Mouse (Mus musculus): Measurements from ENCODE around the gene Gm3238. TPM values are rescaled to one million over a fixed set of nuclear protein-coding genes. Genes with fewer than 3 reads are reported as not detected.
"Not testable (repeated sequence)": the region's sequence is repeated elsewhere in the genome, so short reads cannot be mapped to it uniquely, and the experiment has no call there.

Gm3238 gene
- polyA plus RNA-seq, 1 experiment = not detected

DNA sequence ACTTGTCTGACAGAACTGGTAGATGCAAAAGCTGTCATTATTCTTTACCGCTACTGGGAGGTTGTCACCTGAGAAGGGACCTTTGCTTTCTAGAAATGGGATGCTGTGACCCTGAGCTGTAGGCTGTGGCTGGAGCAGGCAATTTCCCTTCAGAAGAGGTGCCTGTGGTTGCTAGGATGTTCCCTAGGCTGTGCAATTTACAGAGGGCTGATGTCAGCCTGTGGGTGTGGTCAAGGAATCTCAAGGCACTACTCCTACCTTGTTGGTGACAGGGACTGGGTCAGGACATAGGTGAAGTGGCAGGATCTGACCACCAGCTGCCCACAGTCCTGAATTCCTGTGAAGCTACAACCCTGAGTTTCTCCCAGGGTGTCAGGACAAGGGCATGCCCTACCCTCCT lies 1.4 kb downstream of the Gm3238 start:
- no peak for DNase-seq (ENCODE audit: low read depth in 1 of 2, low spot score in 2 of 2)
- 83% methylated on average over 1 of the region's 1 CpGs for WGBS
- H3K36me3 ChIP-seq (ENCODE audit: control insufficient read depth, insufficient read depth, low read length) = no peaks in the 10 kb centered on the region
- H3K4me1 ChIP-seq (ENCODE audit: control insufficient read depth, insufficient read depth, insufficient read length) = no peaks in the 10 kb centered on the region
- H3K4me3 ChIP-seq (ENCODE audit: extremely low read depth, insufficient read depth, insufficient read length) = no peak overlapping the region
- TF ChIP-seq POLR2A (IDR thresholded peaks at IDR 0.05; ENCODE audit: low read depth, low read length) = no peak
- no peak for TF ChIP-seq CTCF (IDR thresholded peaks at IDR 0.05; ENCODE audit: extremely low read depth, insufficient read depth, insufficient read length, insufficient replicate concordance)
- no peaks in the 10 kb centered on the region for H3K27me3 ChIP-seq (ENCODE audit: control insufficient read depth, insufficient read depth, low read length)
- H3K27ac ChIP-seq (ENCODE audit: insufficient read depth, low read length) = no peak overlapping the region

DNA sequence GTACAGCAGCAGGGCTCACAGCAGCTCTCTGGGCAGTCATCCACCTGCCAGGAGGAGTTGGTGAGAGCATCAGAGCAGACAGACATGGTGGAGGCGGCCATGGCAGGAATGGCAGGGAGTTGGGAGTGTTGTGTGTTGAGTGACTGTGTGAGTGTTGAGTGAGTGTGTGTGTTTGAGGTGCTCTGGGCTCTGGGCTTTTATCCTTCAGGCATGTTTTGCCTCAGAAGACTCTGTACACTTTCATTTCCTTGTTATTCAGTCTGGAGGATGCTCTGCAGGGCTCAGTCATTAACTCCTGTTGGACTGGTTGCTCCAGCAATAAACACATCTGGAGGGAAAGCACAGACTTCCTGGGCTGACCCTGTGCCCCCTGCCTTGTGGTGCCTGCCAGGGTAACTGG lies 11.5 kb downstream of the Gm3238 start, which contains the start of gene Gm3233:
Gene Gm3233 (minus strand): TSS at position 101 of the 400 bp plus-strand sequence.
- H3K27me3 ChIP-seq (ENCODE audit: control insufficient read depth, insufficient read depth, low read length); H3K4me1 ChIP-seq (ENCODE audit: control insufficient read depth, insufficient read depth, insufficient read length); H3K4me3 ChIP-seq (ENCODE audit: extremely low read depth, insufficient read depth, insufficient read length); DNase-seq (ENCODE audit: low read depth in 1 of 2, low spot score in 2 of 2); H3K27ac ChIP-seq (ENCODE audit: insufficient read depth, low read length); H3K36me3 ChIP-seq (ENCODE audit: control insufficient read depth, insufficient read depth, low read length): not testable (repeated sequence)
- no CpG with 5 or more reads among the region's 1 CpGs for WGBS

DNA sequence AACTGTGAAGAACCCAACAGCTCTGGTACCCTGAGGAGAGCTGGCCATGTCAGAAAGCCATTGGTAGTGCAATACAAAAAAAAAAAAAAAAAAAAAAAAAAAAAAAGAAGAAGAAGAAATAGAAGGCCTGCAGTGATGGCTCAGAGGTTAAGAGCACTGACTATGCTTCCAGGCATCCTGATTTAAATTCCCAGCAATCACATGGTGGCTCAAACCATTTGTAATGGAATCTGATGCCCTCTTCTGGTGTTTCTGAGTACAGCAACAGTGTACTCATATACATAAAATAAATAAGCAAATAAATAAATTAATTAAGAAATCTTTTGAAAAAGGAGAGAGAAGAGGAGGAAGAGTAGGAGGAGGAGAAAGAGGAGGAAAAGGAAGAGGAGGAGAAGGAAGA lies 17.7 kb downstream of the Gm3238 start:
- Histone ChIP-seq H3K27ac (ENCODE audit: insufficient read depth, low read length) (no peak overlapping the region), H3K36me3 (ENCODE audit: control insufficient read depth, insufficient read depth, low read length) (no peaks in the 10 kb centered on the region), H3K4me3 (ENCODE audit: extremely low read depth, insufficient read depth, insufficient read length) (no peak overlapping the region), H3K4me1 (ENCODE audit: control insufficient read depth, insufficient read depth, insufficient read length) (no peaks in the 10 kb centered on the region), H3K27me3 (ENCODE audit: control insufficient read depth, insufficient read depth, low read length) (no peaks in the 10 kb centered on the region)
- DNase-seq (ENCODE audit: low read depth in 1 of 2, low spot score in 2 of 2) = no peak
- TF ChIP-seq CTCF (IDR thresholded peaks at IDR 0.05; ENCODE audit: extremely low read depth, insufficient read depth, insufficient read length, insufficient replicate concordance) = no peak
- no peak for TF ChIP-seq POLR2A (IDR thresholded peaks at IDR 0.05; ENCODE audit: low read depth, low read length)

DNA sequence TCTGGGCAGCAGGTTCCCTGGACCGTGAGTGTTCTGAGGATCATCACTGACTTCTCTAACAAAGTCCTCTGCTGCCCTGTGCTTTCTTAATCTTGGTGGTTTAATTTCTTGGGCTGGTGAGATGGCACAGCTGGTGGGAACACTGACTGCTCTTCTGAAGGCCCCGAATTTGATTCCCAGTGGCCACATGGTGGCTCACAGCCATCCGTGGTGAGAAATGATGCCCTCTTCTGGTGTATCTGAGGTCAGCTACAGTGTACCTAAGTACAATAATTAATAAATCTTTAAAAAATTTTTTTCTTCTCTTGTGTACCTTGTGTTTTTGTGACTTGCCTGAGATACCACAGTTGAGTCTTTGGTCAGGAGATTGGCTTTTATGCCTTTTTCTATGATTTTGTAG lies 18.8 kb downstream of the Gm3238 start:
- DNase-seq (ENCODE audit: low read depth in 1 of 2, low spot score in 2 of 2); H3K27me3 ChIP-seq (ENCODE audit: control insufficient read depth, insufficient read depth, low read length); H3K4me1 ChIP-seq (ENCODE audit: control insufficient read depth, insufficient read depth, insufficient read length); H3K27ac ChIP-seq (ENCODE audit: insufficient read depth, low read length); H3K36me3 ChIP-seq (ENCODE audit: control insufficient read depth, insufficient read depth, low read length); H3K4me3 ChIP-seq (ENCODE audit: extremely low read depth, insufficient read depth, insufficient read length): not testable (repeated sequence)
- WGBS = 49% methylated on average over 3 of the region's 3 CpGs

DNA sequence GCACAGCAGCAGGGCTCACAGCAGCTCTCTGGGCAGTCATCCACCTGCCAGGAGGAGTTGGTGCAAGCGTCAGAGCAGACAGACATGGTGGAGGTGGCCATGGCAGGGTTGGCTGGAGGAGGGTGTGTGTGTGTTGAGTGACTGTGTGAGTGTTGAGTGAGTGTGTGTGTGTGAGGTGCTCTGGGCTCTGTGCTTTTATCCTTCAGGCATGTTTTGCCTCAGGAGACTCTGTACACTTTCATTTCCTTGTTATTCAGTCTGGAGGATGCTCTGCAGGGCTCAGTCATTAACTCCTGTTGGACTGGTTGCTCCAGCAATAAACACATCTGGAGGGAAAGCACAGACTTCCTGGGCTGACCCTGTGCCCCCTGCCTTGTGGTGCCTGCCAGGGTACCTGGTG lies 19.9 kb downstream of the Gm3238 start, which contains the start of gene Gm9736:
Gene Gm9736 (minus strand): TSS at position 101 of the 400 bp plus-strand sequence.
- H3K27ac ChIP-seq (ENCODE audit: insufficient read depth, low read length); H3K36me3 ChIP-seq (ENCODE audit: control insufficient read depth, insufficient read depth, low read length); H3K27me3 ChIP-seq (ENCODE audit: control insufficient read depth, insufficient read depth, low read length); H3K4me3 ChIP-seq (ENCODE audit: extremely low read depth, insufficient read depth, insufficient read length); DNase-seq (ENCODE audit: low read depth in 1 of 2, low spot score in 2 of 2); H3K4me1 ChIP-seq (ENCODE audit: control insufficient read depth, insufficient read depth, insufficient read length): not testable (repeated sequence)
- 73% methylated on average over 1 of the region's 1 CpGs for WGBS

DNA sequence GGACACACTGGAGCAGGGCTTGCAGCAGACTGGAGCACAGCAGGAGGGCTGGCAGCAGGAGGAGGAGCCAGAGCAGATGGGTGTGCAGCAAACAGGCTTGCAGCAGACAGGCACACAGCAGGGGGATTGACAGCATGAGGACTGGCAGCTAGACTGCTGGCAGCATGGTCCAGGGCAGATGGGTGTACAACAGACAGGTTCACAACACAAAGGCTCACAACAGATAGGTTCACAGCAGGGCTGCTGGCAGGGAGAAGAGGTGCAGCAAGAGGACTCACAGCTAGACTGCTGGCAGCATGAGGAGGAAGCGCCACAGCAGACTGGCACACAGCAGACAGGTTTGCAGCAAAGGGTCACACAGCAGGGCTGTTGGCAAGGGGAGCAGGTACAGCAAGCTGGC lies 20.4 kb downstream of the Gm3238 start:
- WGBS = 80% methylated on average over 1 of the region's 1 CpGs
- H3K36me3 ChIP-seq (ENCODE audit: control insufficient read depth, insufficient read depth, low read length); DNase-seq (ENCODE audit: low read depth in 1 of 2, low spot score in 2 of 2); H3K4me3 ChIP-seq (ENCODE audit: extremely low read depth, insufficient read depth, insufficient read length); H3K4me1 ChIP-seq (ENCODE audit: control insufficient read depth, insufficient read depth, insufficient read length); H3K27me3 ChIP-seq (ENCODE audit: control insufficient read depth, insufficient read depth, low read length); H3K27ac ChIP-seq (ENCODE audit: insufficient read depth, low read length): not testable (repeated sequence)

DNA sequence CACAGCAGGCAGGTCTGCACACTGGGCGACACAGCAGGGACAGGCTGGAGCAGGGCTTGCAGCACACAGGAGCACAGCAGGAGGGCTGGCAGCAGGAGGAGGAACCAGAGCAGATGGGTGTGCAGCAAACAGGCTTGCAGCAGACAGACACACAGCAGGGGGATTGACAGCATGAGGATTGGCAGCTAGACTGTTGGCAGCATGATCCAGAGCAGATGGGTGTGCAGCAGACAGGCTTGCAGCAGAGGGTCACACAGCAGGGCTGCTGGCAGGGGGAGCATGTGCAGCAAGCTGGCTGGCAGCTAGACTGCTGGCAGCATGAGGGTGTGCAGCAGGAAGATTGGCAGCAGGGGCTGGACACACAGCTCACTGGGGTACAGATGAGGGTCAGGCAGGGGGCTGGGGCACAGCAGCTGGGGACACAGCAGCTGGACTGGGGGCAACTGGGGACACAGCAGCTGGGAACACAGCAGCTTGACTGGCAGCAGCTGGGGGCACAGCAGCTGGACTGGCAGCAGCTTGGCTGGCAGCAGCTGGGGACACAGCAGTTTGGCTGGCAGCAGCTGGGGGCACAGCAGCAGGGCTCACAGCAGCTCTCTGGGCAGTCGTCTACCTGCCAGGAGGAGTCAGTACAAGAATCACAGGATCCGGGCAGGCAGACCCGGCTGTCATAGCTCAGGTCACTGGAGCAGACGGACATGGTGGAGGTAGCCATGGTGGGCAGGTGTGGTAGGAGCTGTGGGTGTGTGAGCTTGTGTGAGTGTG lies 29.0 kb downstream of the Gm3238 start, which contains the start of gene Gm18596:
Gene Gm18596 (minus strand): TSS at position 715 of the 765 bp plus-strand sequence.
- H3K27me3 ChIP-seq (ENCODE audit: control insufficient read depth, insufficient read depth, low read length); H3K4me1 ChIP-seq (ENCODE audit: control insufficient read depth, insufficient read depth, insufficient read length); H3K36me3 ChIP-seq (ENCODE audit: control insufficient read depth, insufficient read depth, low read length); H3K27ac ChIP-seq (ENCODE audit: insufficient read depth, low read length); DNase-seq (ENCODE audit: low read depth in 1 of 2, low spot score in 2 of 2); H3K4me3 ChIP-seq (ENCODE audit: extremely low read depth, insufficient read depth, insufficient read length): not testable (repeated sequence)
- 65% methylated on average over 5 of the region's 5 CpGs for WGBS

DNA sequence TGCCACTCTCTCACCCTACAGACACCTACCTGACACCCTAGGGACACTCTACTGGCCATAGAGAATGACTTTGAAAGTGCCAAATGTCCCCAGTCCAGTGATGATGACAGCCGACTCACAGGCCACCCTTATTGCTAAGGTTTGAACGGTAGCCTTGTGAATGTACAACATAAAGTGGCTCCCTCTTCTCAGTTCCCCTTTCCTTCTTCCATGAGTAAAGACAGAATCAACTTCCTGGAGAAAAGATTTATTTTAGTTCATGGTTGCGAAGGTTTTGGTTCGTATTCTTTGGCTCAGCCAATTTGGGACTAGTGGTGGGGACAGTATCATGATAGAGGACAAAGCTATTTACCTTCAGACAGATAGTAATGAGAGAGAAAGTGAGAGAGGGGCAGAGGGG lies 32.2 kb downstream of the Gm3238 start:
- H3K4me3 ChIP-seq (ENCODE audit: extremely low read depth, insufficient read depth, insufficient read length) = no peak overlapping the region
- no peaks in the 10 kb centered on the region for H3K4me1 ChIP-seq (ENCODE audit: control insufficient read depth, insufficient read depth, insufficient read length)
- no peaks in the 10 kb centered on the region for H3K27me3 ChIP-seq (ENCODE audit: control insufficient read depth, insufficient read depth, low read length)
- 53% methylated on average over 4 of the region's 4 CpGs for WGBS
- H3K36me3 ChIP-seq (ENCODE audit: control insufficient read depth, insufficient read depth, low read length) = no peaks in the 10 kb centered on the region
- TF ChIP-seq CTCF (IDR thresholded peaks at IDR 0.05; ENCODE audit: extremely low read depth, insufficient read depth, insufficient read length, insufficient replicate concordance) = no peak
- no peak for TF ChIP-seq POLR2A (IDR thresholded peaks at IDR 0.05; ENCODE audit: low read depth, low read length)
- no peak overlapping the region for H3K27ac ChIP-seq (ENCODE audit: insufficient read depth, low read length)
- DNase-seq (ENCODE audit: low read depth in 1 of 2, low spot score in 2 of 2) = no peak

Data from spleen, adult 2 months (tissue).